Mouse (Mus musculus) induced T-regulatory cell, adult 2 months (primary cell): Measurements from ENCODE around the gene Hrg.
A peak's percentile ranks its signal among the peaks of the same experiment; 100 is the strongest.
"Not testable (repeated sequence)": the region's sequence is repeated elsewhere in the genome, so short reads cannot be mapped to it uniquely, and the experiment has no call there.

Experiments
- DNase-seq: peaks from one replicate; pipeline ENCODE4 v3.0.0-alpha.2; 2012; ENCODE audit warnings: low read depth

The Hrg gene

DNA sequence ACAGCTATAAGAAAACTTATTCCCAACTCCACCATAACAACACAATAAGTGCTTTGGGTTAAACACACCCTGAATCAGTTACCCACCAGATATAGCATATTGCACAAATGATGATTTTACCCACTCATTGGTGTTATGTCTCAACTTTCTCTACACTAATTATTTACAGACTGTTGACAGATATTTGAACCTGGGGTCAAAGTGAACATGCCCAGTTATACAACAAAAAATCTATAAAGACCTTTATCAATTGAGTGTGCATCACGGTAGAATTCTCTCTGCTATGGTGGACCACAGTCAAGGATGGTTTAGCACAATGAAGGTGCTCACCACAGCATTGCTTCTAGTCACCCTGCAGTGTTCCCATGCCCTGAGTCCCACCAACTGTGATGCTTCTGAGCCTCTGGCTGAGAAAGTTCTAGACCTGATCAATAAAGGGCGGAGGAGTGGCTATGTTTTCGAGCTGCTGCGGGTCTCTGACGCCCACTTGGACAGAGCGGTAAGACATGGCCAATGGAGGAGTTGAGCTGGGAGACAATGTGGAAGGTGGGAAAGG, at the start of gene Hrg:
Gene Hrg (plus strand): TSS at position 233 of the 556 bp plus-strand sequence.
- DNase-seq: no peak

DNA sequence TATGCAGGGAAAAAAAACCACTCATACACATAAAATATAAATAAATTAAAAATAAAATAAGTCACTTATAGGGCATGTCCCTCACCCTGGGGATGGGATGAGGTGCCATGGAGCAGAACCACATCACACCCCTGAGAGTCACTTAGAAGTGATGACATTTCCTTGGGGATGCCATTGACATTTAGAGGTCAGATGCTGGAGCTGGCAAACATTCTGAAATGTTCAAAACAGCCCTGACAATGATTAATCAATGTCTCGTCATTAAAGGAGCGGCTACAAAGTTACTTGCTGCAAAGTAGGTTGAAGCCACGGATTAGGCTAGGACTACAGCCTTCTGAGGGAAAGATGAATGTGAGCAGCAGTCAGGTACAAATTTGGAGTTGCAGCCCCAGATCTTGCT, 49.5 kb upstream of the Hrg start:
- DNase-seq: no peak

DNA sequence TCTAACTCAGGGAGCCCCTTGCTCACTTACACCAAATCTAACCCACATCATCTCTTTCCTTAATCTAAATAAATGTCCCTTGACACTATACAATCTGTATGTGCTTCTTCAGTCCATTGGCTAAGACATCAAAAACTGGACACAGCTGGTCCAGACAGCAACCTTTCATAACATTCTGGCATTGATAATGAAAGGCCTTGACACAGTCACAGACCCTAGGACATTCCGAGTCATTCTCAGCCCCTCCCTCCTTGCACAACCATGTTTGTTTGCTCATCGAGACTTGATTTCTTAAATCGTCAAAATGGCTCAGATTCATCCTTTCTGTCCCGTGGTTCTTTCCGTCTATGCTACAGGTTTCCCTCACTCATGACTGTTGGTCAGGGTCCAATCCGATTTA, 41.6 kb upstream of the Hrg start:
- no peak for DNase-seq

DNA sequence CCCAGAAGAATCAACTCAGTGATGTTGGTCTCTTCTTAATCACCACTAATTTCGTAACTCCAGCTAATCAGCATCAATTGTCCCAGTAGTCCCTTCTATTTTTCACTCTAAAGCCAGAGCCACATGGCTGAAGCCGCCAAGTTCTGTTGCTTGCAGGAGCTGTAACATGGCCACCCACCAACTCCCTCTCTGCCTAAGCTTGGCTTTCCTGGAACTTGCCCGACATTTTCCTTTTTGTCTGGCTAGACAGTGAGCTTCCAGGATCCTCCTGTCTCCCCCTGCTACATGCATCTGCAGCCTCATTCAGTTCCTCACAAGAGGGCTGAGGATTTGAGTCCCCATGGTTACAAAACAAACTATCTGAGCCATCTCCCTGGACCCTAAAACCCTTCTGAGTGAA, 38.9 kb upstream of the Hrg start:
- DNase-seq: no peak

DNA sequence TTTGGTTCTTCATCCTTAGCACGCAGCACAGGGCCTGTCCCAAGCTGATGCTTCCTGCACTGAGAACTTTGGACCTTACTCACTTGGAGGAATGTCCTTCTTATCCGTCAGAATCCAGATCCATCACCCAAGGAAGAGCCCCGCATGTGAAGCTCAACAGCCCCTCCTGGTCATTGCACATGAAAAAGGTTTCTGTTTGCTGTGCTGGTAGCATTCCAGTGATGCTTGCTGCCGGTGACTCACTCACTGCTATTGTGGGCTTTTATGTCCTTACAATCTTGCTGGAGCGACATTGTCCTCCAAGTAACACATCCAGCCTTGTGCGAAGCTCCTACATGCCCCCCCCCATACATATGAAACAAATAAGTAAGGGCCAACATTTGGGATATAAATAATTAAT, 38.0 kb upstream of the Hrg start:
- no peak for DNase-seq

DNA sequence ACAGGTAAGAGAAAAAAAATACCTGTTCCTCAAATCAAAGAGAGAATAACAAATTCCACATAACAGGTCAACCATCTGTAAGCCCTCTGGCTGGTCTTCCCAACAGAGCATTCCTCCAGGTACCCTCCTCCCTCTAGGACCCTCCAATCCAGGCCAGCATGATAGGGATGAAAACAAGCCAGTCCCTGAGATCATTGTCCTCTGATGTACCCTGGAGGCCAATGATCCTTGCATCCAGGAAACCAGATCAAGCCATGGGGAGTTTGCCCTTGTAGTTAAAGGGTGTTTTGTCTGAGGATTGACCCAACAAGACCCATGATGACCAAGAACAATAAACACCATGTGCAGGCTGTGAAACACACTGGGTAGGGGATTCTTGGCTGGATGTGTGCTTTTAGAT, 36.6 kb upstream of the Hrg start:
- DNase-seq: no peak

DNA sequence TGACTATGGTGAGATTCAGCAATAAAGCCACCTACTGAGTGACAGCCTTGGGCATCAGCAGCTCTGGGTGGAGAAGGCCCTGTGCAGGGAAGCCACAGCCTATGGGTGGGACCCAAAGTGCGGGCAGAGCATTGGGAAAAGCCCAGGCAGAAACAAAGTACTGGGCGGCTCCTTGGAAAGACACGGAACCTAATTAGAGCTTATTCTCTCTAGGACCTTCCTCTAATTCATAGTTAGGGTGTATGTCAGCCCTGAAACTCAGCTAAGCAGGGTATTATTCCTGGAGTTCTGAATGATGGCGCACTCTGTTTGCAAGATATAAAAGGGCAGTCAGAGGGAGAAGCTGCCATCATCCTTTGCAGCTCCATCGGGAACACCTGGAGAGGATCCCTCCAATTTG, 32.8 kb upstream of the Hrg start, which contains the start of gene Fetub:
Gene Fetub (plus strand): TSS at position 301 of the 400 bp plus-strand sequence.
- DNase-seq: no peak

DNA sequence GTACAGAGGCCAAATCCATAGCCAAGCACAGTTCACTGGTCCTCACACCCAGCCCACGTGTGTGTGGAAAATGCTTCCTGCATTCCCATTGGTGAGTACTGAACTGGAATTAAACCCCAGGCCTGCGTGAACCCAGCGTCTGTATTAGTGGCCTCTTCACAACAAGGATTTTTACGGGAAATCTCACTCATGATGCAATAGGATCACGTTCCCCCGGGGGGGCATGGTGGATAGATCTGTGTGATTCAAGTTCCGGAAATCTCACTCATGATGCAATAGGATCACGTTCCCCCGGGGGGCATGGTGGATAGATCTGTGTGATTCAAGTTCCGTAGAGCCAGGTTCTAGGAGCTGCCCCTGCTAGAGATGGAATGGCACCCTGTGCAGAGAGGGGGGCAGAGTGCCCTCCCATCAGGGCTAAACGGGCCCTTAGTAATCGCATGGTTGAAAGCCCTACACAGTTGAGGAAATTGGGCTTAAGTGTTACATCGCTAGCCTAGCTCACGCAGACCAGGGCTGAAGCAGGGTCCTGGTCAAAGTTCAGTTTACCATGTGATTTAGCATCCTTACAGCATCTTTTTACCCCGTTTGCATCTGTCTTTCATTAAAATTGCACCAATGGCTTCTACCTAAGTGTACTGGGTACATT, 32.1 kb upstream of the Hrg start:
- no peak for DNase-seq

DNA sequence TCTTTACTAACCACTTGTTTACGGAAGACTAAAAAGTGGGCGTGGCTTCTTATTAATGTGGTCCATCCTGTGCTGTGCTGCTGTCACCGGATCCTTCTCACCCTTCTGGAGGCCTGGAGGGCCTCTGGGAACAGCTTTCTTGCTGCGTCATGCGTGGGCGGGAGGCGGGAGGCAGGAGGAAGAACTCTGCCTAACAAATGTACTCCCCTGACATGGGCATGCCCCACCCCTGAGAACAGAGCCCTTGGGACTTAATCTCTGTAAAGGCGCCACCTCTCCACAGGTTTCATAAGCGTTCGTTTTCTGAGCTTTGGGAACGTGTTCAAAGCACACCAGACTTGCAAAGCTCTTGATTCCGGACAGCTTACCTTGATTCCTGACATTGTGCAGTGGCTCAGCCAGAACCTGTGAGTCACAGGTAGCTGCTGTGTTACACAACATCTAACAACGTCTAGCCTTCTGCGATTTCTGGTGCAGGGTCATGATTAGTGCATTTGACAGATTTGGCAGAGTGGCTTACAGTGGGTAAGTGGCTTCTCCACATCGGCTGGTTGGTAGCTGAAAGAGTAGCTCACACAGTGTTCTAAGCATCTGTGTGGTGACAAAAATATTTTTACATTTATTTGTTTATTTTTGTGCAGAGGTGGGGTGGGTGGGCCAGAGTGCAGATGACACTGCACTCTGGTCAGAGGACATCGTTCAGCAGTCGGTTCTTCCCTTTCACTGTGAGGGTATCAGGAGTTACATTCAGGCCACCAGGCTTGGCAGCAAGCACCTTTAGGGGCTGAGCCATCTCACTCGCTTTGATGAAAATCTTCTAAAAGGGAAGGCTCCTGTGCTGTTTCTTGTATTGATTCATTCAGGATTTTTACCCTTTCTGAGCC, 30.7 kb upstream of the Hrg start:
- peak; percentile 67 for DNase-seq

DNA sequence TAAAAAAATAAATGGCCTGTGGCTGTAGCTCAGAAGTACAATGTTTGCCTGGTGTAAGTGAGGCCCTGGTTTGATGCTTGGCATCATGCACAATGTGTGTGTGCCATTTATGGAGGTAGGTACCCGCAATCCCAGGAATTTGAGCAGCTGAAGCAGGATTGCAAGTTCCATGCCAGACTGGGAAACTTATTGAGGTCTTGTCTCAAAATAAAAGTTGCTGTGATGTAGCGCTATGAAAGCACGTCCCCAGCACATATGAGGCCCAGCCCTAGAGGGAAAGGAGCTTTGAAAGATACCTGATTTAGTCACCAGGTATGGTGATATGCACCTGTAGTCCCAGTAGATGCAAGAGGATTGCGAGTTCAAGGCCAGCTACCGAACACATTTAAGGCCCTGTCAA, 29.1 kb upstream of the Hrg start:
- no peak for DNase-seq

DNA sequence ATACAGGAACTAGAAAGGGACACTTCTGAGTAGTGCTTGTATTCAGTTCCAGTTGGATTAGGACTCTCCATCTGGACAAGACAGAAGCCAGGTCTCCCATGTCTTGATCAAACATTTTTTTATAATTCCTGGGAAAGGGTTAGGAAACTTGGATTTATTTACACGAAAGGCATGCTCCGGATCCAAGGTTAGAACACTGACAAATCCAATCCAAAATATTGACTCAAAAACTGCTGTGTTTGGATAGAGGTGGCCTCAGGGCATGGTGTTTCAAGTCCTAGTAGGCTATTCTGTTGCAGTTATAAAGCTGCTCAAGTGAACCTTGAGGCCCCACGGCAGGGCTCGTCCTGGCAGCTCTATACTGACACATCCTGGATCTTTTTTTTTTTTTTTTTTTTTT, 28.4 kb upstream of the Hrg start:
- no peak for DNase-seq

DNA sequence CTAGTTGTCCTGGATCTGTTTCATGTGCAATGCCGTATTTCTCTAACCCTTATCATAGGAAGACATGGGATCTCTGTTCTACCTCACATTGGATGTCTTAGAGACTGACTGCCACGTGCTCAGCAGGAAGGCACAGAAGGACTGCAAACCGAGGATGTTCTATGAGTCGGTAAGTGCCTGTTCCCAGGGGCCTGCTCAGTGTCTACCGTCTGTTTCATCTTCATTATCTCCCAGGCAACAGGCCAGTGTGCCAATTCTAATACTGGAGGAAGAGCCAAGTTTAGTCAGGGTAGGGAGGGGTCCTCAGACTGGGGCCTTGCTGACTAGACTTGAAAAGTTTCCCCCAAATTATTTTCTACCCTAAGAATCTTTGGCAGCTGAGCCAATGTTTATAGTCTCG, 21.3 kb upstream of the Hrg start:
- DNase-seq: no peak

DNA sequence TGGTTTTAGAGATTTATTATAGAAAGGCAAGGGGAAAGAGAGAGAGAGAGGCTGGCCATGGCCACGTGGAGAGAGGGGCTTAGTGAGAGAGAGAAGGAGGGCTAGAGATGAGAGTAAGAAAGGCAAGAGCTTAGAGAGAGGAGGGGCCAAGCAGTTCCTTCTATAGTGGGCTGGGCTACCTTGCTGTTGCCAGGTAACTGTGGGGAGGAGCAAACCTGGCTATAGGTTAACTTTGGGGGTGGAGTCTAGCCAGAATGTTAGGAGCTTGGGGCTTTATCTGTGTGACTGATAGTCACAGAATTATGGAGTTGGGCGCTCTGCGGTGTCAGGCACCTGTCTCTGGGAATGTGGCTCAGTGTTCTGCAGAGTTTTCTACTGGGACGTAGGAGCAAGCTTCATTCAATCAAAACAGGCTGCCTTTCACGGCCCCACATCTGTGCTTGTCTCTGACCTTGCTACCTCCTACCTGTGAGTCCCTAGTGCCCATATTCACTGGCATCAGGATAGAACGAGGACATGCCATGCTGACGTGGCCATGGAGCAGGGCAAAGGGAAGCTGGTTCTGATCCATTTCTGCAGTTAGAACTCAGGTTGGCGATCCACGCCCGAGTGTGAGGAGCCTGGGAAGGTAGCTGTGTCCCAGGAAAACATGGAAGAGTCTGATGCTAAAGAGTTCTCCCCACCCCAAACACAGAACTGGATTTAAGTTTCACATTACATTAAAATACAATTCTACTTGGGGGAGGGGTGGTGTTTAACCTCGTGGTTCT, 19.3 kb upstream of the Hrg start:
- no peak for DNase-seq

DNA sequence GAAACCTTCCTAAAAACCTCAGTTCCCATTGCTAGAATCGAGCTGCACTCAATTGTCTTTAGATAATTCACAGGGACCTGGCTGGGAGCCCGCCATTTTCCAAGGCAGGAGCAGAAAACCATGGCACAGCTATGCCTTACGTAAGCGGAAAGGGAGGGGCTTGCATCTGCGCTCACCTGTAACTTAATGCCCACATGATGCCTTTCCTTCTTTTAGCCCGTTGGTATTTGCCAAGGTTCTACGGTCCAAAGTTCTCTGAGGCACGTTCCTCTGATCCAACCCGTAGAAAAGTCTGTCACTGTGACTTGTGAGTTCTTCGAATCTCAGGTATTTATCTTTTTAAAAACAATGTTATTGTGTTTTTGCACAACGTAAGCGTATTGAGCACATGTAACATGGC, 13.2 kb upstream of the Hrg start:
- DNase-seq: no peak

DNA sequence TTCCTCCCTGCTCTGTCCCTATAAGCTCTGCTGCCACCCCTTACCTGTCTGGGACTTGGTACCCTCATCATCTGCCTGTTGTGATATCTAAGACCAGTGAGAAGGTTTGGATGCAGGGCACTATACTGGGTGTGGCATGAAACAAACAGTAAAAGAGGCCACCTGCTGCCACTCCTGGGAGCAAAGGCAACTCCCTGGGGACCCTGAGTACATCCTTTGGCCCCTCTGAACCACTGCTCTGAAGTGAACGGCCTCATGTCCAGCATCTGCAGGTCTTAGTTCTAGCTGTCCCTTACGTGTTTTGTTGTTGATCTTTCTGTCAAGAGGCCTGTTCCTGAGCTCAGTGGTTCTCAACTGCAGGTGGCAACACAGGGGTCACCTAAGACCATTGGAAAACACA, 12.3 kb upstream of the Hrg start:
- DNase-seq: no peak

DNA sequence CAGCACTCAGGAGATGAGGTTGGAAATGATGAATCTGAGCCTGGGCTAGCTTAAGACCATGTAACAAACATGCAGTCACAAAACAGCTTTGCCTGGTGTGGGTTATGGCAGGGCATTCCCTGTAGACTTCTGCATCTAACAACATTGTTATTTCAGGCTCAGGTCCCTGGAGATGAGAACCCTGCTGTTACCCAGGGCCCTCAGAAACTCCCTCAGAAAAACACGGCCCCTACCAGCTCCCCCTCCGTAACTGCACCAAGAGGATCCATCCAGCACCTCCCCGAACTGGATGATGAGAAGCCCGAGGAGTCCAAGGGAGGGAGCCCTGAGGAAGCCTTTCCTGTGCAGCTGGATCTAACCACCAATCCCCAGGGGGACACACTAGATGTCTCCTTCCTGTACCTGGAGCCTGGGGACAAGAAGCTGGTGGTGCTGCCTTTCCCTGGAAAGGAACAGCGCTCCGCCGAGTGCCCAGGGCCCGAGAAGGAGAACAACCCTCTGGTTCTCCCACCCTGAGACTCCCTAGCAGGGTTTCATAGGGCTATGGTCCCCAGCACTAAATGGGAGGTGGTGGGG, 11.7 kb upstream of the Hrg start:
- DNase-seq: no peak

DNA sequence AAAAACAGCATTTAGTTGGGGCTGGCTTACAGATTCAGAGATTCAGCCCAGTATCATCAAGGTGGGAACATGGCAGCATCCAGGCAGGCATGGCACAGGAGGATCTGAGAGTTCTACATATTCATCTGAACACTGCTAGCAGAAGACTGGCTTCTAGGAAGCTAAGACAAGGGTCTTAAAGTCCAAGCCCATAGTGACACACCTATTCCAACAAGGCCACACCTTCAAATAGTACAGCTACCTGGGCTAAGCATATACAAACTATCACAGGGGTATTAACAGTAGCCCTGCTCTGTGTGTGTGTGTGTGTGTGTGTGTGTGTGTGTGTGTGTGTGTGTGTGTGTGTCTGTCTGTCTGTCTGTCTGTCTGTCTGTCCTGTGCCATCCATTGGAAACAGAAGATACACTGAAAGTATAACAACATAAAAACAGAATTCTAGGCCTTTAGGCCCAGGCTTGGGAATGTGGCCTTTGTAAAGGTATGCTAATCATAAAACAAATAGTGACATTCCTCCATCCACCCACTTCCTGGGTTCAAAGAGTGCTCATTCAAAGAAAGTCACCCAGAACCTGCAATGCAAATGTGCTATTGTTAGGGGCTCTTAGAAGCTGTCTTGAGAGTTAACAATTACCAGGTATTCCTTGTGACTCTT, 8.9 kb upstream of the Hrg start:
- not testable (repeated sequence) for DNase-seq

DNA sequence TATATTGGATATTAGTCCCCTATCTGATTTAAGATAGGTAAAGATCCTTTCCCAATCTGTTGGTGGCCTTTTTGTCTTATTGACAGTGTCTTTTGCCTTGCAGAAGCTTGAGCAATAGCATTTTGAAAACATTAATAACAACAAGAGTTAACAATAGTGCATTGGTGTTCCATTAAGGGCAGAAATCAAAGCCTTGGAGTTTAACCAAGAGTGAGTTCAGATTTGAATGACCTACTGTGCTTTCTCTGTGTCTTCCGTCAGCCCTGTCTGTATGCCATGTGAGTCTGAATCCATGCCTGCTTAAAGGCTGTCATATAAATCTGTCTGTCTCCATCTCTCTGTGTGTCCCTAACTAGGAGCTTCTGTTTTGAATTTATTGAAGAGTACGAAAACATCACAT, 3.5 kb upstream of the Hrg start:
- no peak for DNase-seq

DNA sequence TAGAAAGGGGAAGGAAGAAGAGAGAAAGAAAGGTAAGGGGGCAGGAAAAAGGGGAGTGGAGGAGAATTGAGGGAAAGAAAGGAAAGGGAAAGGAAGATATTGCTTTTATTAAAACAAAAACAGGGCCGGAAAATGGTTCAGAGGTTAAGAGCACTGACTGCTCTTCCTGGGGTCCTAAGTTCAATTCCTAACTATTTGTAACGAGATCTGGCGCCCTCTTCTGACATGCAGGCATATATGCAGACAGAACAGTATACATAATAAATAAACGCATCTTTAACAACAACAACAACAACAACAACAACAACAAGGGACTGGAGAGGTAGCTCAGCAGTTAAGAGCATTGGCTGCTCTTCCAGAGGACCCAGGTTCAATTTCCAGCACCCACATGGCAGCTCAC, 2.2 kb downstream of the Hrg start:
- peak; percentile 11 for DNase-seq

DNA sequence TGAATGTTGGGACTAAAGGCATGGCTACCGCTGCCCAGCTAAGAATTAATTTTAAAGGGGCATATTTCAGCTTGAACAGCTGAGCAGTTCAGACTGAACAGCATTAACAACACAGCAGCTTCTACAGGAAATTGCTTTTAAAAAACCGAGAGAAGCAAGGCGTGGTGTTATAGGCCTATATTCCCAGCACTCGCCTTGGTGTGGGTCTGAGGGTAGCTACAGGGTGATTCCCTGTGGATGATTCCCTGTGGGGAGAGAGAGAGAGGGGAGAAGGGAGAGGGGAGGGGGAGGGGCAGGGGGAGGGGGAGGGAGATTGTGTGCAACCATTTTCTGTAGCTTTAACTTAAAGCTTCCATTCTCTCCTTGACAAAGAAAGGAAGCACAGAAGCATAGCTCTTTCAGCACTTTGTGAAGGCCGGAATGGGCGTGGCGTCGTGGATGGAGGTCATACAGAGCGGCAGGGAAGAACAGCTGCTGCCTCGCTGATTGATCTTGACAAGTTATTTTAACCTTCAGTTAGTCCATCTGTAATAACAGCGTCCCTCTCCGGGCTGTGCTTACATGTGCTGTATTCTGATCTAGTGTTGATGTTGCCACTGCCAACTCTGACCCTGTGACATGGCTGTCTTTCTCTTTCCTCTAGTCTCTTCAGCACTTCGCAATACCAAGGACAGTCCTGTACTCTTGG, 4.7 kb downstream of the Hrg start:
- DNase-seq: no peak

DNA sequence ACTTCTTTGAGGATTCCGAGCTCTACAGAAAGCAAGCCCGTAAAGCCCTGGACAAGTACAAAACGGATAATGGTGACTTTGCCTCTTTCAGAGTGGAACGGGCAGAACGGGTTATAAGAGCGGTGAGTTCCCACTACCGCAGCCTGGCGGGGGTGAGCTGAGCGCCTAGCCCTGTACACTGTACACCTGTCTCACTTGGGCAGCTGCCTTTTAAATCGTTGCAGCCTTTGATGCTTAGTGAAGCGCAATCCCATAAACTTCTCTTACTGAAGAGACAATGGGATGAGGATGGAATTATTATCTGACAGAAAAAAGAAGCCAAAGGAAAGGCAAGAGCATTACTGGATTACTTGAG, 5.2 kb downstream of the Hrg start:
- no peak for DNase-seq
